Mouse (Mus musculus) thymus, adult 2 months (tissue): ENCODE results near the gene Pfdn5.

Experiments used
- CTCF ChIP-seq: fragments of 200-500 bp; IDR thresholded peaks from 2 replicates; pipeline ENCODE4 v1.5.1; 2012; ENCODE audit warnings: mild to moderate bottlenecking, control low read depth, low read length, moderate library complexity, borderline replicate concordance; ENCODE audit not compliant: control insufficient read depth, poor library complexity, insufficient read depth; ENCODE audit errors: extremely low read depth
- POLR2A ChIP-seq: fragments of 200-500 bp; IDR thresholded peaks from 2 replicates; pipeline ENCODE4 v1.6.1; 2012; ENCODE audit warnings: mild to moderate bottlenecking, low read length, control low read depth, moderate library complexity; ENCODE audit not compliant: control insufficient read depth, poor library complexity, insufficient read depth; ENCODE audit errors: extremely low read depth

DNA sequence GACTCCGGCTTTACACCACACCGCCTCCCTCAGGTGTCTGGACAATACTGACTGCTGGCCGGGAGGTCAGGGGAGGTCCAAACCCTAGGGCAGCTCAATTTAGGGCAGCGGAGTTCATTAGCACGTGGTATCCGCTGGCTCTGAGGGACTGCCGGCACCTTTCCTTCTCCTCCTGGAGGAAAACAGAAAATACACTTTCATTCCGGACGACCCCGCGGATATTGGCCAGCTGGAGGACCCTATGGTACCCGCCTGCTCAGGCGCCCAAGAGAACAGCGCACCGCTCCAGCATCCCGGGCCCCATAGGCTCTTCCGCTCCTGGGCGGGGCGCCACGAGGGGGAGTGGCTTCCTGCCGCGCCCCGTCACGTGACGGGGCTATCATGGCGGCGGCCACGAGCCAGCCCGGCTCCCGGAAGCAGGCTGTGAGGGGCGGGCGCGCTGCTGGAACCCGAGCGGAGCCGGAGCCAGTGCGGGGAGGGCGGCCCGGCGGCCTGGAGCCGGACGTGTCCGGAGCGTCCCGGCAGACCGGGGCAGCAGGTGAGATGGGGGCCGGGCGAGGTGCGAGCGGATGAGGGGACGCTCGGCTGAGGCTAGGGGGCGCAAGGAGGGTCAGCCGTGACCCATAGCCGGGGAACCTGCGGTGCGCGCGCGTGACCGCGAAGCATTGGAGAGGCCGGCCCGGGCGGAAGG lies 46.7 kb upstream of the Pfdn5 start, which contains the start of gene Mfsd5:
- TF ChIP-seq CTCF = peak; percentile 50; the same call in 1 of the 2 replicates
- peak; percentile 84 for TF ChIP-seq POLR2A
